Mouse (Mus musculus) liver, embryonic 14.5 days (tissue): ENCODE results near the gene Olfr1375.

ENCODE experiments used
- CTCF ChIP-seq: IDR thresholded peaks from 2 replicates; pipeline ENCODE4 v1.5.1; 2016; ENCODE audit warnings: antibody characterized with exemption, low read depth, control low read depth
- EP300 ChIP-seq: IDR thresholded peaks from 2 replicates; pipeline ENCODE4 v1.6.1; 2016; ENCODE audit warnings: antibody characterized with exemption, low read depth

DNA sequence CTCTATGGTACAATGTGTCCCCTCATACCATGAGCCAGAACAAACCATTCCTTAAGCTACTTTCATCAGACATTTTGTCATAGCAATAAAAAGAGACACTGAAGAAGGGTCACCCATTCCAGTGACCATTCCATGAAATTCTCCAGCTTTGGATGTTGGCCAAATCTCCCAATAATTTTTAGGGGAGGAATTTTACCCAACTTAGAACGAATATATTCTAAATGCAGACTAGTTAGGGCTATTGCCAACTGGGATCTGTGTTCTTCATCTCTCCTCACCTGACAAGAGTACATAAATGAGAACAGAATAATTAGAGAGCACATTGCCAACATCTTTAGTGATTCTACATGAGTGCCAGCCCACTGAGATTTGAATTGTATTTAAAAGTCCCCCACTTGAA is 34.0 kb upstream of the Olfr1375 start, which contains the start of gene Olfr54:
- no peak for TF ChIP-seq CTCF
- no peak for TF ChIP-seq EP300
